Mouse (Mus musculus) small intestine, adult 10 weeks (tissue): ENCODE results near the gene Bcl10. TPM values are rescaled to one million over a fixed set of nuclear protein-coding genes. Genes with fewer than 3 reads are reported as not detected.

Source experiments
- polyA plus RNA-seq: library from polyadenylated mRNA; stranded (reverse); fragments of 350-450 nt; fragmentation: Illumina TruSeq; extraction: RNeasy Lipid Tissue Mini Kit (QIAGEN cat#74804); gene quantifications from one replicate; pipeline ENCODE4 v1.2.3, GENCODE M21; 2014; ENCODE audit warnings: low replicate concordance

Gene Bcl10
- polyA plus RNA-seq: 18.7 TPM

GRCm38 (mm10) chr3:145922019-145922854 lies at the start of gene Bcl10:
Gene Bcl10, plus strand, starts transcription at chr3:145922804.

DNA sequence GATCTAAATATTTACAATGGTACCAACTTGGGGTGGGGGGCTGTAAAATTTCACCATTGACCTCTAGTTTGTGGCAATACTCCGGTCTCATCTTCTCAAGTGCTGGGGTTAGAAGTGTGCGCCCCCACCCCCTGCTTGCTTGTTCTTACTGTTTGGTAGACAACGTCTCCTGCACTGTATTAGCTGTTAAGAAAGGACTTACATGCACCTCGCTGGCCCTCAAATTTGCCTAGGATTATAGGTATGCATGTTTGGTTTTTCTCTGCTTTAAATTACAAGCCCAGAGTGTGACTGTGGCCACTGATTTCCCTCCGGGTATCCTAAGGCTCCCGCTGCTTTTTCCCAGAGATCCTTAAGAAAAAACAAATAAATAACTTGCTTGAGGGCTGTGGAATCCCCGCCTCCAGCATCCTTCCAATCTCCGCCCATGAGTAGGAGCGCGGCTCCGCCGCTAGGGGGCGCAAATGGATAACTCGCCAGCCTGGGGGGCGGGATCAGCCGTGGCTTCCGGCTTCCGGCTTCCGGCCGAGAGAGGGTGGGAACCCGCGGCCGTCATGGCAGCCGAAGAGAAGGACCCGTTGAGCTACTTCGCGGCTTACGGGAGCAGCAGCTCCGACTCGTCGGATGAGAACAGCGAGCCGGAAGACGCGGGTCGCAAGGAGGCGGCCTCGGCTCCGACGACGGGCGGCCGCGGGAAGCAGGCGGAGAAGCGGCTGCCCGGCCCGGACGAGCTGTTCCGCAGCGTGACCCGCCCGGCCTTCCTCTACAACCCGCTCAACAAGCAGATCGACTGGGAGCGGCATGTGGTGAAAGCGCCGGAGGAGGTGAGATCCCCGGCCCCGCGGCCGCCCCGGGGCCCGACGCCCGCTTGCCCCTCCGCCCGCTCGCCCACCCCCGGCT lies 15.2 kb downstream of the Bcl10 start, which contains the start of gene 2410004B18Rik:
TSS of gene 2410004B18Rik (plus strand) at position 510 of the 900 bp plus-strand sequence.

Other genes with a start within 250 kb of the Bcl10 start
- 1.6 TPM for gene Ddah1, start 164.1 kb upstream of the Bcl10 start, polyA plus RNA-seq
- gene 2410004B18Rik, start 15.2 kb downstream of the Bcl10 start, polyA plus RNA-seq: 72.7 TPM
- 10.6 TPM for gene Syde2, start 65.1 kb downstream of the Bcl10 start, polyA plus RNA-seq
- not detected for gene Wdr63, start 185.3 kb downstream of the Bcl10 start, polyA plus RNA-seq
- 11.6 TPM for gene Mcoln3, start 194.6 kb downstream of the Bcl10 start, polyA plus RNA-seq
- 41.8 TPM for gene Mcoln2, start 227.0 kb downstream of the Bcl10 start, polyA plus RNA-seq